Mouse (Mus musculus) erythroblast, embryonic 14.5 days (primary cell): ENCODE measurements around the gene Stab2.

Experiments used
- GATA1 ChIP-seq: IDR thresholded peaks from 2 replicates; pipeline ENCODE4 v1.6.1; 2012; ENCODE audit warnings: low read length, inconsistent platforms, mixed read lengths
- TAL1 ChIP-seq: IDR thresholded peaks from 3 replicates; pipeline ENCODE4 v1.6.1; 2012; ENCODE audit warnings: low read length, inconsistent platforms, mixed read lengths

- TF ChIP-seq TAL1 (no peak), GATA1 (no peak)
Measured at GRCm38 (mm10) chr10:87008215-87008499, 332 bp upstream of the Stab2 start.
